Mouse (Mus musculus) MEL (cell line): ENCODE results near the gene Acoxl. TPM values are rescaled to one million over a fixed set of nuclear protein-coding genes. Genes with fewer than 3 reads are reported as not detected.

Experiments
- DNase-seq: peaks from one replicate; pipeline ENCODE4 v3.0.0; 2011; ENCODE audit warnings: low read depth, low spot score
- H3K27ac ChIP-seq: 2 replicates; pipeline ENCODE4 v1.5.1; 2012; ENCODE audit warnings: low read depth, mild to moderate bottlenecking, control low read depth, low read length, moderate library complexity; ENCODE audit not compliant: control insufficient read depth
- H3K27me3 ChIP-seq, 2 experiments: fragments of 150-350 bp in 1 of 2; sonication (generic) in 1 of 2; 2 replicates each; pipeline ENCODE4 v1.6.1; 2012; ENCODE audit warnings: low read length in 2 of 2, mild to moderate bottlenecking in 2 of 2, improper control_type of control experiment in 1 of 2, moderate library complexity in 1 of 2; ENCODE audit not compliant: insufficient read depth in 2 of 2, control insufficient read depth in 1 of 2
- H3K36me3 ChIP-seq, 2 experiments: 2 replicates each; pipeline ENCODE4 v1.6.1; 2012 to 2014; ENCODE audit warnings: low read length in 2 of 2, improper control_type of control experiment in 1 of 2, inconsistent platforms in 1 of 2, mild to moderate bottlenecking in 1 of 2; ENCODE audit not compliant: insufficient read depth in 2 of 2, control insufficient read depth in 1 of 2
- H3K4me1 ChIP-seq, 2 experiments: fragments of 150-350 bp in 1 of 2; sonication (generic) in 1 of 2; 2 replicates each; pipeline ENCODE4 v1.6.1; 2012; ENCODE audit warnings: low read length in 2 of 2, improper control_type of control experiment in 1 of 2, mild to moderate bottlenecking in 1 of 2; ENCODE audit not compliant: insufficient read depth in 2 of 2, control insufficient read depth in 1 of 2
- H3K4me3 ChIP-seq, 2 experiments: fragments of 150-350 bp in 1 of 2; sonication (generic) in 1 of 2; 2 replicates each; pipeline ENCODE4 v1.5.1; 2012; ENCODE audit warnings: low read depth in 2 of 2, low read length in 2 of 2, mild to moderate bottlenecking in 2 of 2, moderate library complexity in 2 of 2, control low read depth in 1 of 2, improper control_type of control experiment in 1 of 2; ENCODE audit not compliant: control insufficient read depth in 1 of 2, insufficient read depth in 1 of 2
- H3K79me2 ChIP-seq: 2 replicates; pipeline ENCODE4 v1.6.1; 2012; ENCODE audit warnings: mild to moderate bottlenecking, low read length, moderate library complexity; ENCODE audit not compliant: control insufficient read depth, poor library complexity, insufficient read depth
- H3K9ac ChIP-seq: 2 replicates; pipeline ENCODE4 v1.6.1; 2012; ENCODE audit warnings: low read depth, mild to moderate bottlenecking, control low read depth, low read length, moderate library complexity; ENCODE audit not compliant: control insufficient read depth, poor library complexity, severe bottlenecking
- H3K9me3 ChIP-seq: fragments of 150-350 bp; sonication (generic); replicated peaks from 2 replicates; pipeline ENCODE4 v1.6.1; 2012; ENCODE audit warnings: mild to moderate bottlenecking, low read length, improper control_type of control experiment, moderate library complexity; ENCODE audit not compliant: insufficient read depth
- BHLHE40 ChIP-seq: IDR thresholded peaks from 2 replicates; pipeline ENCODE4 v1.6.1; 2012; ENCODE audit warnings: low read depth, mild to moderate bottlenecking, inconsistent platforms, low read length, improper control_type of control experiment, borderline replicate concordance
- CHD1 ChIP-seq: IDR thresholded peaks from 2 replicates; pipeline ENCODE4 v1.6.1; 2012; ENCODE audit warnings: low read depth, mild to moderate bottlenecking, inconsistent platforms, low read length, improper control_type of control experiment
- EP300 ChIP-seq, 2 experiments: IDR thresholded peaks; 2 replicates each; pipeline ENCODE4 v1.6.1; 2011; ENCODE audit warnings: improper control_type of control experiment in 2 of 2, low read length in 2 of 2, low read depth in 1 of 2, mild to moderate bottlenecking in 1 of 2
- ETS1 ChIP-seq: IDR thresholded peaks from 2 replicates; pipeline ENCODE4 v1.6.1; 2012; ENCODE audit warnings: low read depth, mild to moderate bottlenecking, inconsistent platforms, low read length, improper control_type of control experiment, moderate library complexity
- GABPA ChIP-seq: IDR thresholded peaks from 2 replicates; pipeline ENCODE4 v1.6.1; 2012; ENCODE audit warnings: low read depth, mild to moderate bottlenecking, inconsistent platforms, low read length, improper control_type of control experiment, moderate library complexity
- JUND ChIP-seq: IDR thresholded peaks from 2 replicates; pipeline ENCODE4 v1.6.1; 2011; ENCODE audit warnings: low read depth, mild to moderate bottlenecking, improper control_type of control experiment, low read length
- KAT2A ChIP-seq: conservative IDR thresholded peaks from 2 replicates; pipeline ENCODE4 v1.6.1; 2012; ENCODE audit warnings: low read depth, low read length, improper control_type of control experiment, inconsistent platforms
- MAFK ChIP-seq: IDR thresholded peaks from 2 replicates; pipeline ENCODE4 v1.6.1; 2011; ENCODE audit warnings: low read depth, mild to moderate bottlenecking, low read length, improper control_type of control experiment, borderline replicate concordance
- MAX ChIP-seq: IDR thresholded peaks from 2 replicates; pipeline ENCODE4 v1.6.1; 2011; ENCODE audit warnings: low read length, improper control_type of control experiment
- MAZ ChIP-seq: IDR thresholded peaks from 2 replicates; pipeline ENCODE4 v1.6.1; 2012; ENCODE audit warnings: low read depth, mild to moderate bottlenecking, inconsistent platforms, low read length, improper control_type of control experiment
- MEF2A ChIP-seq: IDR thresholded peaks from 2 replicates; pipeline ENCODE4 v1.6.1; 2014; ENCODE audit warnings: low read depth, mild to moderate bottlenecking, inconsistent platforms, low read length, improper control_type of control experiment; ENCODE audit not compliant: poor library complexity, insufficient replicate concordance, severe bottlenecking; ENCODE audit errors: extremely low read depth
- MYB ChIP-seq: IDR thresholded peaks from 2 replicates; pipeline ENCODE4 v1.6.1; 2011; ENCODE audit warnings: mild to moderate bottlenecking, low read depth, low read length, improper control_type of control experiment
- MYC ChIP-seq: IDR thresholded peaks from 2 replicates; pipeline ENCODE4 v1.6.1; 2011; ENCODE audit warnings: low read depth, mild to moderate bottlenecking, low read length, improper control_type of control experiment, moderate library complexity
- NELFE ChIP-seq: IDR thresholded peaks from 2 replicates; pipeline ENCODE4 v1.6.1; 2011; ENCODE audit warnings: low read depth, low read length, improper control_type of control experiment
- NRF1 ChIP-seq: IDR thresholded peaks from 2 replicates; pipeline ENCODE4 v1.6.1; 2014; ENCODE audit warnings: low read depth, mild to moderate bottlenecking, inconsistent platforms, low read length, improper control_type of control experiment, moderate library complexity; ENCODE audit not compliant: poor library complexity, insufficient read depth, severe bottlenecking
- POLR2A ChIP-seq, 2 experiments: IDR thresholded peaks; 2 replicates each; pipeline ENCODE4 v1.6.1; 2011 to 2012; ENCODE audit warnings: low read length in 2 of 2, mild to moderate bottlenecking in 2 of 2, control low read depth in 1 of 2, improper control_type of control experiment in 1 of 2, low read depth in 1 of 2, moderate library complexity in 1 of 2; ENCODE audit not compliant: control insufficient read depth in 1 of 2, insufficient read depth in 1 of 2, poor library complexity in 1 of 2
- POLR2AphosphoS5 ChIP-seq: IDR thresholded peaks from 2 replicates; pipeline ENCODE4 v1.6.1; 2012; ENCODE audit warnings: low read depth, borderline replicate concordance, mild to moderate bottlenecking, inconsistent platforms, low read length, moderate library complexity, mixed read lengths
- RAD21 ChIP-seq: IDR thresholded peaks from 2 replicates; pipeline ENCODE4 v1.6.1; 2011; ENCODE audit warnings: mild to moderate bottlenecking, low read depth, low read length, improper control_type of control experiment
- RCOR1 ChIP-seq: IDR thresholded peaks from 2 replicates; pipeline ENCODE4 v1.6.1; 2012; ENCODE audit warnings: low read depth, mild to moderate bottlenecking, inconsistent platforms, low read length, improper control_type of control experiment
- SIN3A ChIP-seq: IDR thresholded peaks from 2 replicates; pipeline ENCODE4 v1.6.1; 2012; ENCODE audit warnings: low read length, improper control_type of control experiment, inconsistent platforms
- SMC3 ChIP-seq: IDR thresholded peaks from 2 replicates; pipeline ENCODE4 v1.6.1; 2011; ENCODE audit warnings: low read depth, low read length, improper control_type of control experiment
- TAL1 ChIP-seq: IDR thresholded peaks from 2 replicates; pipeline ENCODE4 v1.6.1; 2012; ENCODE audit warnings: mild to moderate bottlenecking, inconsistent platforms, low read length, moderate library complexity, mixed read lengths
- TBP ChIP-seq: IDR thresholded peaks from 2 replicates; pipeline ENCODE4 v1.8.0; 2011; ENCODE audit warnings: low read depth, low read length, improper control_type of control experiment
- TCF12 ChIP-seq: IDR thresholded peaks from 2 replicates; pipeline ENCODE4 v1.6.1; 2014; ENCODE audit warnings: low read depth, mild to moderate bottlenecking, inconsistent platforms, low read length, improper control_type of control experiment, moderate library complexity
- USF1 ChIP-seq: IDR thresholded peaks from 2 replicates; pipeline ENCODE4 v1.6.1; 2014; ENCODE audit warnings: low read depth, mild to moderate bottlenecking, inconsistent platforms, low read length, improper control_type of control experiment, moderate library complexity
- USF2 ChIP-seq, 2 experiments: IDR thresholded peaks; 2 replicates each; pipeline ENCODE4 v1.6.1; 2011 to 2012; ENCODE audit warnings: improper control_type of control experiment in 2 of 2, low read length in 2 of 2, borderline replicate concordance in 1 of 2, inconsistent platforms in 1 of 2, low read depth in 1 of 2, mild to moderate bottlenecking in 1 of 2; ENCODE audit not compliant: insufficient read depth in 1 of 2
- ZC3H11A ChIP-seq: IDR thresholded peaks from 2 replicates; pipeline ENCODE4 v1.6.1; 2012; ENCODE audit warnings: low read depth, mild to moderate bottlenecking, inconsistent platforms, low read length, improper control_type of control experiment
- ZKSCAN1 ChIP-seq: IDR thresholded peaks from 2 replicates; pipeline ENCODE4 v1.6.1; 2012; ENCODE audit warnings: low read depth, mild to moderate bottlenecking, inconsistent platforms, low read length, improper control_type of control experiment, moderate library complexity
- ZMIZ1 ChIP-seq: IDR thresholded peaks from 2 replicates; pipeline ENCODE4 v1.6.1; 2012; ENCODE audit warnings: low read depth, mild to moderate bottlenecking, inconsistent platforms, low read length, improper control_type of control experiment, moderate library complexity
- polyA plus RNA-seq, 2 experiments: library from polyadenylated mRNA; stranded (reverse) in 1 of 2; unstranded in 1 of 2; fragments of >175 nt in 1 of 2; fragments of >200 nt in 1 of 2; gene quantifications; 2 replicates each; pipeline versions ENCODE4 v1.2.1 to v1.2.4; 2012; ENCODE audit warnings: low replicate concordance in 2 of 2, low read depth in 1 of 2; ENCODE audit not compliant: insufficient read length in 2 of 2, insufficient read depth in 1 of 2, missing spikeins in 1 of 2
- total RNA-seq: library from RNA; depleted of rRNA; stranded (reverse); fragments of 300-350 nt; gene quantifications from 2 replicates; pipeline ENCODE4 v1.2.3, GENCODE M21; 2012

Gene Acoxl
- total and polyA plus RNA-seq, 3 experiments, result 0.31 to 0.39 TPM; not detected in 1

DNA sequence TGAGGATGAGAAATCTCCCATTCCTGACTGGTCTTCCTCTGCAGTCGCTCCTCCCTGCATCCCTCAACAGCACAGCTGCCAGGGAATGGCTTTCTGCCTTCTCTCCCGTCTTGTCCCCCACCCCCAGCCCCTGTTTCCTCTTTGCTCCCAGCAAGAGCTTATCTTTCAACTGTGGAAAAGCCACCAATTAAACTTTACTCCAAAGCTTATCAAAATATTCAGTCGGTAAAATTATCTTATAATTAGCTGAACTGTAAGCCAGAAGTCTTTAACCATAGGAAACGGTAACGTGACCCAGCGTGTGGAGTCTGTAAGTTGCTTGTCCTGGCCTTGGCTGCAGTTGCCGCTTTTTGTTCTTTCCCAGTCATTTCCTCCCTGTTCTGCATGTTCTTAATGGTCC is 70.2 kb downstream of the Acoxl start:
- no peak overlapping the region for H3K9ac ChIP-seq
- H3K4me3 ChIP-seq, result no peak overlapping the region
- H3K36me3 ChIP-seq, result peaks cover 0 to 14% of the 10 kb centered on the region in 2 experiments; a peak in 2 of 4 replicates
- no peak overlapping the region for H3K27ac ChIP-seq
- H3K79me2 ChIP-seq, result no peaks in the 10 kb centered on the region
- H3K4me1 ChIP-seq, result peaks cover 0 to 24% of the 10 kb centered on the region in 2 experiments; a peak in 2 of 4 replicates
- TF ChIP-seq EP300 (IDR thresholded peaks at IDR 0.05; ENCODE audit: low read depth in 1 of 2, low read length in 2 of 2) (peak; percentile 62 to 73), GABPA (no peak), NRF1 (no peak), ZC3H11A (no peak), TAL1 (no peak), MYC (no peak), SMC3 (no peak), ETS1 (peak; percentile 57), KAT2A (no peak), SIN3A (no peak), POLR2A (IDR thresholded peaks at IDR 0.05; ENCODE audit: control insufficient read depth in 1 of 2, insufficient read depth in 1 of 2, low read depth in 1 of 2, low read length in 2 of 2, poor library complexity in 1 of 2) (no peak), TBP (no peak), RCOR1 (peak; percentile 35; the same call in 1 of the 2 replicates), USF2 (IDR thresholded peaks at IDR 0.05; ENCODE audit: borderline replicate concordance in 1 of 2, insufficient read depth in 1 of 2, low read depth in 1 of 2, low read length in 2 of 2) (no peak), NELFE (no peak), RAD21 (no peak), MEF2A (no peak), MYB (0 out of 2 replicates have a peak, but pooled peaks have one; percentile 22), ZMIZ1 (no peak), MAX (no peak), BHLHE40 (peak; percentile 77), MAFK (no peak), USF1 (peak; percentile 73), ZKSCAN1 (no peak), JUND (no peak), POLR2AphosphoS5 (no peak), TCF12 (peak; percentile 50; the same call in 1 of the 2 replicates), MAZ (no peak; the same call in 1 of the 2 replicates), CHD1 (no peak)
- DNase-seq, result peak; percentile 41
- H3K9me3 ChIP-seq, result no peaks in the 10 kb centered on the region
- no peaks in the 10 kb centered on the region for H3K27me3 ChIP-seq
